Mouse (Mus musculus) midbrain, postnatal 0 days (tissue): ENCODE results near the gene Med12l. TPM values are rescaled to one million over a fixed set of nuclear protein-coding genes. Genes with fewer than 3 reads are reported as not detected.

Experiments
- ATAC-seq: fragments of 200-750 bp; cut with Nextera tagmentation; 2 replicates; pipeline ENCODE4 v1.8.0; 2017; ENCODE audit warnings: moderate number of reproducible peaks, mild to moderate bottlenecking, moderate TSS enrichment, moderate library complexity; ENCODE audit not compliant: low FRiP score
- DNase-seq: peaks from one replicate; pipeline ENCODE4 v3.0.0-alpha.2; 2015; ENCODE audit warnings: low spot score
- H3K27ac ChIP-seq: fragments of 300-500 bp; sonication (generic); 2 replicates; pipeline ENCODE4 v1.5.1; 2014; ENCODE audit warnings: low read depth, mild to moderate bottlenecking, low read length, mixed read lengths
- H3K27me3 ChIP-seq: fragments of 300-500 bp; sonication (generic); 2 replicates; pipeline ENCODE4 v1.6.1; 2014; ENCODE audit warnings: low read length, control low read depth, mixed read lengths; ENCODE audit not compliant: insufficient read depth
- H3K36me3 ChIP-seq: fragments of 300-500 bp; sonication (generic); 2 replicates; pipeline ENCODE4 v1.6.1; 2014; ENCODE audit warnings: low read length, control low read depth, mixed read lengths; ENCODE audit not compliant: insufficient read depth
- H3K4me1 ChIP-seq: fragments of 300-500 bp; sonication (generic); 2 replicates; pipeline ENCODE4 v1.6.1; 2014; ENCODE audit warnings: mild to moderate bottlenecking, control low read depth, antibody characterized with exemption, low read length, mixed read lengths; ENCODE audit not compliant: insufficient read depth
- H3K4me2 ChIP-seq: fragments of 300-500 bp; sonication (generic); 2 replicates; pipeline ENCODE4 v1.6.1; 2014; ENCODE audit warnings: low read depth, mild to moderate bottlenecking, low read length, mixed read lengths; ENCODE audit not compliant: poor library complexity, severe bottlenecking
- H3K4me3 ChIP-seq: fragments of 300-500 bp; sonication (generic); 2 replicates; pipeline ENCODE4 v1.5.1; 2014; ENCODE audit warnings: low read depth, mild to moderate bottlenecking, low read length, moderate library complexity
- H3K9ac ChIP-seq: fragments of 300-500 bp; sonication (generic); replicated peaks from 2 replicates; pipeline ENCODE4 v1.6.1; 2014; ENCODE audit warnings: mild to moderate bottlenecking, low read length, moderate library complexity, mixed read lengths; ENCODE audit not compliant: poor library complexity, severe bottlenecking
- H3K9me3 ChIP-seq: fragments of 300-500 bp; sonication (generic); 2 replicates; pipeline ENCODE4 v1.6.1; 2016; ENCODE audit warnings: low read length, control low read depth
- CTCF ChIP-seq: IDR thresholded peaks from 2 replicates; pipeline ENCODE4 v1.5.1; 2016; ENCODE audit warnings: antibody characterized with exemption, mild to moderate bottlenecking
- WGBS: fragments of 180-500 bp; shearing (Covaris S2); extraction: QIAGEN DNeasy Blood & Tissue Kit; methylation state at CpG from one replicate; pipeline ENCODE4 v1.1.7; 2014; 5-methylcytosine and 5-hydroxymethylcytosine counted together
- polyA plus RNA-seq: library from polyadenylated mRNA; unstranded; fragments of >200 nt; fragmentation: Nextera tagmentation; extraction: Ambion mirVana; gene quantifications from 2 replicates; pipeline ENCODE4 v1.2.1, GENCODE M21; 2015
- total RNA-seq: library from RNA; depleted of rRNA; stranded (reverse); fragments of >200 nt; gene quantifications from 2 replicates; pipeline ENCODE4 v1.2.3, GENCODE M21; 2014

The Med12l gene
- total and polyA plus RNA-seq, 2 experiments from 2014 or later, result 3.7 to 23.0 TPM

GRCm38 (mm10) chr3:59141507-59142305 is 136.1 kb downstream of the Med12l start:
- H3K27me3 ChIP-seq, result no peaks in the 10 kb centered on the region
- H3K4me3 ChIP-seq, result no peak overlapping the region
- H3K4me2 ChIP-seq, result no peak overlapping the region
- ATAC-seq (no peak), DNase-seq (no peak)
- no peaks in the 10 kb centered on the region for H3K9me3 ChIP-seq
- no peak overlapping the region for H3K9ac ChIP-seq
- no peaks in the 10 kb centered on the region for H3K4me1 ChIP-seq
- TF ChIP-seq CTCF, result no peak
- H3K27ac ChIP-seq, result no peak overlapping the region
- no peaks in the 10 kb centered on the region for H3K36me3 ChIP-seq
- 84% methylated on average over 8 of the region's 8 CpGs for WGBS

GRCm38 (mm10) chr3:59145194-59145593 is 139.6 kb downstream of the Med12l start:
- Histone ChIP-seq H3K27ac (no peak overlapping the region), H3K27me3 (no peaks in the 10 kb centered on the region), H3K9ac (no peak overlapping the region), H3K36me3 (no peaks in the 10 kb centered on the region), H3K4me1 (no peaks in the 10 kb centered on the region), H3K4me2 (no peak overlapping the region), H3K9me3 (no peaks in the 10 kb centered on the region), H3K4me3 (no peak overlapping the region)
- no peak for TF ChIP-seq CTCF
- DNase-seq (no peak), ATAC-seq (no peak)
- 90% methylated on average over 5 of the region's 5 CpGs for WGBS

- Histone ChIP-seq H3K9ac (no peak overlapping the region), H3K27ac (no peak overlapping the region), H3K9me3 (no peaks in the 10 kb centered on the region), H3K27me3 (no peaks in the 10 kb centered on the region), H3K4me3 (no peak overlapping the region), H3K36me3 (no peaks in the 10 kb centered on the region), H3K4me2 (no peak overlapping the region), H3K4me1 (no peaks in the 10 kb centered on the region)
- DNase-seq (no peak), ATAC-seq (no peak)
- no peak for TF ChIP-seq CTCF
Measured at GRCm38 (mm10) chr3:59149646-59150045, 144.0 kb downstream of the Med12l start.

GRCm38 (mm10) chr3:59150624-59151023 is 145.0 kb downstream of the Med12l start:
- Histone ChIP-seq H3K4me1 (no peaks in the 10 kb centered on the region), H3K27ac (no peak overlapping the region), H3K9ac (no peak overlapping the region), H3K27me3 (no peaks in the 10 kb centered on the region), H3K4me3 (no peak overlapping the region), H3K4me2 (no peak overlapping the region), H3K9me3 (no peaks in the 10 kb centered on the region), H3K36me3 (no peaks in the 10 kb centered on the region)
- TF ChIP-seq CTCF, result no peak
- no peak for ATAC-seq
- WGBS, result 99% methylated on average over 2 of the region's 2 CpGs
- no peak for DNase-seq

GRCm38 (mm10) chr3:59153424-59153823 is 147.8 kb downstream of the Med12l start, which contains the start of gene P2ry14:
Gene P2ry14 (minus strand): TSS chr3:59153618.
- ATAC-seq, result no peak
- no peak for TF ChIP-seq CTCF

GRCm38 (mm10) chr3:59154888-59155287 is 149.3 kb downstream of the Med12l start:
- 81% methylated on average over 2 of the region's 2 CpGs for WGBS
- Histone ChIP-seq H3K27me3 (no peaks in the 10 kb centered on the region), H3K9ac (no peak overlapping the region), H3K4me2 (no peak overlapping the region), H3K4me1 (no peaks in the 10 kb centered on the region), H3K36me3 (no peaks in the 10 kb centered on the region), H3K4me3 (no peak overlapping the region), H3K9me3 (no peaks in the 10 kb centered on the region), H3K27ac (no peak overlapping the region)
- ATAC-seq (no peak), DNase-seq (no peak)
- no peak for TF ChIP-seq CTCF

More at GRCm38 (mm10) chr3:59153424-59153823, 147.8 kb downstream of the Med12l start, which contains the start of gene P2ry14:
- no peaks in the 10 kb centered on the region for H3K9me3 ChIP-seq
- H3K4me3 ChIP-seq, result no peak within 1 kb of the TSS
- no peak for DNase-seq
- no peak within 1 kb of the TSS for H3K4me2 ChIP-seq
- no peaks in the 10 kb centered on the region for H3K36me3 ChIP-seq
- H3K9ac ChIP-seq, result no peak within 1 kb of the TSS
- H3K4me1 ChIP-seq, result no peaks in the 10 kb centered on the region
- H3K27ac ChIP-seq, result no peak within 1 kb of the TSS
- WGBS, result 92% methylated on average over 5 of the region's 5 CpGs
- H3K27me3 ChIP-seq, result no peaks in the 10 kb centered on the region
